Mouse (Mus musculus) lung, adult 2 months (tissue): ENCODE data around the gene Mbd6.

ENCODE experiments used
- CTCF ChIP-seq: fragments of 200-500 bp; IDR thresholded peaks from 2 replicates; pipeline ENCODE4 v1.5.1; 2011; ENCODE audit warnings: mild to moderate bottlenecking, low read length, control low read depth; ENCODE audit not compliant: insufficient read depth
- POLR2A ChIP-seq: fragments of 200-500 bp; IDR thresholded peaks from 2 replicates; pipeline ENCODE4 v1.6.1; 2011; ENCODE audit warnings: low read depth, mild to moderate bottlenecking, control low read depth, low read length, borderline replicate concordance; ENCODE audit errors: extremely low read depth

DNA sequence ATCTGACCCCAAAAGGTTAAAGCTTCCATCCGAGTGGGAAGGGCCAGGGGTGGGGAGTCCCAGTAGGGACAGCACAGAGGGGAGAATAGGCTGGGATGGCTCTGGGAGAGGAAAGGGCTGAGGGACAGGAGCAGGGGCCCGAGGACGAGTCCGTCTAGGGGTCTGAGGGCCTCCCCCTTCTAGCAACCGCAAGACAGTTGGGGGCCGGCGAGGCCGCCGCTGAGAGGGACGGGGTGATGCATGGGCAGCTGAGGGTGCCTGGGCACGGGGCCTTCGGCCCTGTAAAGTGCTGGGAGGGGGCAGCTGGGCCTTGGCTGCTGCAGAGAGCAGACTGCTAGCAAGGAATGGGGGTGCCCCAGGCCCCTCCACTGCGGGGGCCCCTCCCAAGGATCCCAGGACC lies 3.2 kb downstream of the Mbd6 start:
- TF ChIP-seq CTCF (no peak), POLR2A (no peak)
